Mouse (Mus musculus): Measurements from ENCODE around the gene Fam166b.

The Fam166b gene

GRCm38 (mm10) chr4:43428946-43429345, at the start of gene Fam166b:
TSS of gene Fam166b (minus strand) at chr4:43429134.
- DNase-seq (ENCODE audit: low read depth, low spot score): no peak

- DNase-seq (ENCODE audit: low read depth, low spot score): no peak
Observed at GRCm38 (mm10) chr4:43478534-43478858, 49.6 kb upstream of the Fam166b start.

- peak; percentile 78 for DNase-seq (ENCODE audit: low read depth, low spot score)
Observed at GRCm38 (mm10) chr4:43477857-43478533, 49.1 kb upstream of the Fam166b start.

GRCm38 (mm10) chr4:43476604-43477003, 47.7 kb upstream of the Fam166b start:
- DNase-seq (ENCODE audit: low read depth, low spot score): no peak

- DNase-seq (ENCODE audit: low read depth, low spot score): no peak
Observed at GRCm38 (mm10) chr4:43473636-43474035, 44.7 kb upstream of the Fam166b start.

- no peak for DNase-seq (ENCODE audit: low read depth, low spot score)
Observed at GRCm38 (mm10) chr4:43470301-43470700, 41.4 kb upstream of the Fam166b start.

- no peak for DNase-seq (ENCODE audit: low read depth, low spot score)
Observed at GRCm38 (mm10) chr4:43466872-43467271, 37.9 kb upstream of the Fam166b start.

- DNase-seq (ENCODE audit: low read depth, low spot score): no peak
Observed at GRCm38 (mm10) chr4:43465935-43466334, 37.0 kb upstream of the Fam166b start.

- no peak for DNase-seq (ENCODE audit: low read depth, low spot score)
Observed at GRCm38 (mm10) chr4:43463102-43463501, 34.2 kb upstream of the Fam166b start.

GRCm38 (mm10) chr4:43457124-43457523, 28.2 kb upstream of the Fam166b start:
- no peak for DNase-seq (ENCODE audit: low read depth, low spot score)

- no peak for DNase-seq (ENCODE audit: low read depth, low spot score)
Observed at GRCm38 (mm10) chr4:43456470-43456869, 27.5 kb upstream of the Fam166b start.

GRCm38 (mm10) chr4:43454041-43454836, 25.3 kb upstream of the Fam166b start, which contains the start of gene Cd72:
TSS of gene Cd72 (minus strand) at chr4:43454628.
- no peak for DNase-seq (ENCODE audit: low read depth, low spot score)

- DNase-seq (ENCODE audit: low read depth, low spot score): no peak
Observed at GRCm38 (mm10) chr4:43453413-43453812, 24.5 kb upstream of the Fam166b start.

- no peak for DNase-seq (ENCODE audit: low read depth, low spot score)
Observed at GRCm38 (mm10) chr4:43452315-43452714, 23.4 kb upstream of the Fam166b start.

- no peak for DNase-seq (ENCODE audit: low read depth, low spot score)
Observed at GRCm38 (mm10) chr4:43448554-43448953, 19.6 kb upstream of the Fam166b start.

GRCm38 (mm10) chr4:43447251-43447650, 18.3 kb upstream of the Fam166b start:
- DNase-seq (ENCODE audit: low read depth, low spot score): no peak

- no peak for DNase-seq (ENCODE audit: low read depth, low spot score)
Observed at GRCm38 (mm10) chr4:43443511-43443910, 14.6 kb upstream of the Fam166b start.

GRCm38 (mm10) chr4:43442456-43443361, 13.8 kb upstream of the Fam166b start:
- peak; percentile 56 for DNase-seq (ENCODE audit: low read depth, low spot score)

GRCm38 (mm10) chr4:43442044-43442443, 13.1 kb upstream of the Fam166b start:
- peak; percentile 99 for DNase-seq (ENCODE audit: low read depth, low spot score)

GRCm38 (mm10) chr4:43441639-43442038, 12.7 kb upstream of the Fam166b start, which contains the start of gene Tesk1:
TSS of gene Tesk1 (plus strand) at chr4:43441939.
- no peak for DNase-seq (ENCODE audit: low read depth, low spot score)

GRCm38 (mm10) chr4:43432832-43433231, 3.9 kb upstream of the Fam166b start:
- no peak for DNase-seq (ENCODE audit: low read depth, low spot score)

GRCm38 (mm10) chr4:43431690-43432089, 2.8 kb upstream of the Fam166b start:
- peak; percentile 74 for DNase-seq (ENCODE audit: low read depth, low spot score)

Data from retina, postnatal 7 days (tissue).